Mouse (Mus musculus) mouse trophoblast stem cell (cell line): ENCODE results near the gene Gm45711.
"Not testable (repeated sequence)": the region's sequence is repeated elsewhere in the genome, so short reads cannot be mapped to it uniquely, and the experiment has no call there.

Experiments used
- in situ Hi-C, 2 experiments: fragments of 300-500 bp; cut with MseI, MboI; formaldehyde crosslinking; loops; 2 replicates in 1 of 2; 3 replicates in 1 of 2; pipeline ENCODE4 v1.15.1; 2025

Gm45711 gene

GRCm38 (mm10) chr8:104309441-104310155 lies at the start of gene Gm45711, which contains the start of gene Cmtm1:
TSS of gene Gm45711 (minus strand) at chr8:104310081.
TSS of gene Cmtm1 (minus strand) at chr8:104310145.
- in situ Hi-C loops = not testable (repeated sequence)

GRCm38 (mm10) chr8:104358637-104359036 lies 48.8 kb upstream of the Gm45711 start:
- in situ Hi-C loops = no loop called here

- in situ Hi-C loops = no loop called here
Measured at GRCm38 (mm10) chr8:104354504-104354903, 44.6 kb upstream of the Gm45711 start.

GRCm38 (mm10) chr8:104353186-104353585 lies 43.3 kb upstream of the Gm45711 start:
- in situ Hi-C loops = no loop called here

- in situ Hi-C loops = no loop called here
Measured at GRCm38 (mm10) chr8:104350047-104350446, 40.2 kb upstream of the Gm45711 start.

GRCm38 (mm10) chr8:104348971-104349370 lies 39.1 kb upstream of the Gm45711 start:
- in situ Hi-C loops = loop anchor here (5.0 to 10.0 kb wide), 2 partner anchors 53 to 56 kb away; no protein-coding TSS in a partner anchor

GRCm38 (mm10) chr8:104346706-104347105 lies 36.8 kb upstream of the Gm45711 start:
- in situ Hi-C loops = loop anchor here (5.0 to 10.0 kb wide), 2 partner anchors 56 to 58 kb away; no protein-coding TSS in a partner anchor

- in situ Hi-C loops = loop anchor here (5.0 to 10.0 kb wide), 2 partner anchors 58 to 60 kb away; no protein-coding TSS in a partner anchor
Measured at GRCm38 (mm10) chr8:104344622-104345021, 34.7 kb upstream of the Gm45711 start.

GRCm38 (mm10) chr8:104343957-104344356 lies 34.1 kb upstream of the Gm45711 start:
- in situ Hi-C loops = loop anchor here in 1 of 2 experiments (10.0 kb wide), 1 partner anchor 61 kb away; no protein-coding TSS in a partner anchor

- in situ Hi-C loops = loop anchor here in 1 of 2 experiments (10.0 kb wide), 1 partner anchor 62 kb away; no protein-coding TSS in a partner anchor
Measured at GRCm38 (mm10) chr8:104342426-104342825, 32.5 kb upstream of the Gm45711 start.

GRCm38 (mm10) chr8:104341678-104342077 lies 31.8 kb upstream of the Gm45711 start:
- in situ Hi-C loops = loop anchor here in 1 of 2 experiments (10.0 kb wide), 1 partner anchor 63 kb away; no protein-coding TSS in a partner anchor

- in situ Hi-C loops = loop anchor here in 1 of 2 experiments (10.0 kb wide), 1 partner anchor 64 kb away; no protein-coding TSS in a partner anchor
Measured at GRCm38 (mm10) chr8:104341106-104341561, 31.3 kb upstream of the Gm45711 start.

GRCm38 (mm10) chr8:104340233-104341105 lies 30.6 kb upstream of the Gm45711 start:
- in situ Hi-C loops = loop anchor here in 1 of 2 experiments (10.0 kb wide), 1 partner anchor 64 kb away; no protein-coding TSS in a partner anchor

- in situ Hi-C loops = loop anchor here in 1 of 2 experiments (10.0 kb wide), 1 partner anchor 65 kb away; no protein-coding TSS in a partner anchor
Measured at GRCm38 (mm10) chr8:104339983-104340232, 30.0 kb upstream of the Gm45711 start.

GRCm38 (mm10) chr8:104339229-104339982 lies 29.5 kb upstream of the Gm45711 start, which contains the start of gene Cmtm3:
TSS of gene Cmtm3 (plus strand) at chr8:104339410.
- in situ Hi-C loops = no loop called here

- in situ Hi-C loops = no loop called here
Measured at GRCm38 (mm10) chr8:104337890-104338289, 28.0 kb upstream of the Gm45711 start.

GRCm38 (mm10) chr8:104336806-104337205 lies 26.9 kb upstream of the Gm45711 start:
- in situ Hi-C loops = no loop called here

GRCm38 (mm10) chr8:104334196-104334595 lies 24.3 kb upstream of the Gm45711 start:
- in situ Hi-C loops = no loop called here

GRCm38 (mm10) chr8:104333786-104334185 lies 23.9 kb upstream of the Gm45711 start:
- in situ Hi-C loops = no loop called here

- in situ Hi-C loops = no loop called here
Measured at GRCm38 (mm10) chr8:104332665-104333631, 23.1 kb upstream of the Gm45711 start.
